Mouse (Mus musculus): ENCODE results near the gene Edem2.

Gene Edem2

GRCm38 (mm10) chr2:155687746-155688145 lies 41.5 kb downstream of the Edem2 start:
- DNase-seq (ENCODE audit: low spot score): no peak

GRCm38 (mm10) chr2:155686572-155686971 lies 42.7 kb downstream of the Edem2 start:
- no peak for DNase-seq (ENCODE audit: low spot score)

GRCm38 (mm10) chr2:155683821-155684220 lies 45.5 kb downstream of the Edem2 start:
- no peak for DNase-seq (ENCODE audit: low spot score)

GRCm38 (mm10) chr2:155683137-155683536 lies 46.1 kb downstream of the Edem2 start:
- DNase-seq (ENCODE audit: low spot score): no peak

GRCm38 (mm10) chr2:155681874-155682273 lies 47.4 kb downstream of the Edem2 start:
- no peak for DNase-seq (ENCODE audit: low spot score)

- DNase-seq (ENCODE audit: low spot score): peak; percentile 8
Measured at GRCm38 (mm10) chr2:155681194-155681593, 48.1 kb downstream of the Edem2 start.

- no peak for DNase-seq (ENCODE audit: low spot score)
Measured at GRCm38 (mm10) chr2:155680591-155680990, 48.7 kb downstream of the Edem2 start.

GRCm38 (mm10) chr2:155679586-155680110 lies 49.6 kb downstream of the Edem2 start:
- no peak for DNase-seq (ENCODE audit: low spot score)

GRCm38 (mm10) chr2:155675118-155675517 lies 54.2 kb downstream of the Edem2 start:
- DNase-seq (ENCODE audit: low spot score): no peak

GRCm38 (mm10) chr2:155673546-155673945 lies 55.7 kb downstream of the Edem2 start:
- DNase-seq (ENCODE audit: low spot score): peak; percentile 68

- no peak for DNase-seq (ENCODE audit: low spot score)
Measured at GRCm38 (mm10) chr2:155671236-155671635, 58.0 kb downstream of the Edem2 start.

- DNase-seq (ENCODE audit: low spot score): peak; percentile 61
Measured at GRCm38 (mm10) chr2:155668461-155668860, 60.8 kb downstream of the Edem2 start.

- DNase-seq (ENCODE audit: low spot score): no peak
Measured at GRCm38 (mm10) chr2:155667881-155668280, 61.4 kb downstream of the Edem2 start.

GRCm38 (mm10) chr2:155663910-155664460 lies 65.3 kb downstream of the Edem2 start:
- DNase-seq (ENCODE audit: low spot score): no peak

GRCm38 (mm10) chr2:155663097-155663496 lies 66.2 kb downstream of the Edem2 start:
- DNase-seq (ENCODE audit: low spot score): peak; percentile 77

- DNase-seq (ENCODE audit: low spot score): no peak
Measured at GRCm38 (mm10) chr2:155662390-155662789, 66.9 kb downstream of the Edem2 start.

GRCm38 (mm10) chr2:155655759-155656372 lies 73.4 kb downstream of the Edem2 start:
- peak; percentile 24 for DNase-seq (ENCODE audit: low spot score)

GRCm38 (mm10) chr2:155652618-155653017 lies 76.7 kb downstream of the Edem2 start:
- DNase-seq (ENCODE audit: low spot score): no peak

All from embryo, embryonic 10 days (tissue).